ENCODE assay signal across 23 mouse cellular contexts in the genomic region with DNA sequence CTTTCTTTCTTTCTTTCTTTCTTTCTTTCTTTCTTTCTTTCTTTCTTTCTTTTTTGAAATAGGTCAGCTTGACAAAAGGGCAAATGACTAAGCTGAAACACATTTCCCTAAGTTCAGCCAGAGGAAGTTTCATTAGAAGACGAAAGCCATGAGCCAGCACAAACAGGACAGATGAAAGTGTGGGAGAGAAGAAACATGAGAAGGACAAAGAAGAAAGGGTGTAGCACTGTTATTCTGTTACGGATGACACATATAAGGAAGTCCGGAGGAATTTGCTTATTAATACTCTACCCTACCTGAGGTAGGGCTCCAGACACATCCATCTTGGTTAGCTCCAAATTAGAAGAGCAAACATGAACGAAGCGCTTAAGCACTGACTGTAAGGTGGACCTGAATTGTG. TPM values are rescaled to one million over a fixed set of nuclear protein-coding genes. Genes with fewer than 3 reads are reported as not detected.
DNase-seq lines count a peak whose midpoint lies in the region; ATAC-seq and TF ChIP-seq lines count a peak whose summit lies in the region.
"Had no signal": no experiment of that assay in that cellular context is flagged by ENCODE, and none has a peak within 500 bp of the region (broad histone marks: within the 10 kb centered on the region; RNA-seq: fewer than 3 reads in every experiment).

No protein-coding gene starts in this region.

- intact Hi-C loops in gastrocnemius, adult 2 months (cut with DNase I): loop anchor here (10.0 kb wide), 1 partner anchor 151 kb away; no protein-coding TSS in a partner anchor

- no peak overlapping the region for H3K4me3 ChIP-seq in gastrocnemius, adult 2 months
- H3K4me3 ChIP-seq in hindbrain, embryonic 14.5 days (replicated peaks; ENCODE audit: low read length): no peak overlapping the region
- H3K4me3 ChIP-seq in hindbrain, postnatal 0 days (ENCODE audit: low read length): no peak overlapping the region
- H3K4me3 ChIP-seq: embryonic facial prominence, embryonic 15.5 days; forebrain, embryonic 12.5 days; heart, adult 2 months; left cerebral cortex, adult 2 months; midbrain, embryonic 10.5 days had no signal

- 93% methylated on average over 5 of the region's 5 CpGs for WGBS in hindbrain, embryonic 14.5 days
- WGBS in hindbrain, postnatal 0 days: 92% methylated on average over 5 of the region's 5 CpGs

- DNase-seq in gastrocnemius, adult 2 months: no peak
- DNase-seq in gastrocnemius, postnatal 25 days: no peak
- peak; percentile 91 for DNase-seq in 416B (ENCODE audit: low read depth)
- no peak for DNase-seq in hindbrain, embryonic 14.5 days (ENCODE audit: low spot score)
- no peak for DNase-seq in heart, adult 9 months (ENCODE audit: low spot score in 2 of 2)
- DNase-seq in hindbrain, postnatal 0 days (ENCODE audit: low spot score): no peak
- DNase-seq: cerebellum, adult 11-12 months; cerebellum, postnatal 14 days; heart, adult 2 months; kidney, adult 11 months; left cerebral cortex, postnatal 4 days; liver, postnatal 0 days; retina, postnatal 1 day; thymus, postnatal 4 days had no signal

- H3K27ac ChIP-seq in gastrocnemius, adult 2 months: peak overlapping the region; percentile 83
- no peak overlapping the region for H3K27ac ChIP-seq in hindbrain, embryonic 14.5 days
- H3K27ac ChIP-seq in hindbrain, postnatal 0 days: no peak overlapping the region
- H3K27ac ChIP-seq: embryonic facial prominence, embryonic 15.5 days; forebrain, embryonic 12.5 days; heart, adult 2 months; kidney, postnatal 0 days; left cerebral cortex, adult 2 months; midbrain, embryonic 10.5 days had no signal

- no peaks in the 10 kb centered on the region for H3K9me3 ChIP-seq in hindbrain, embryonic 14.5 days (ENCODE audit: control insufficient read depth, low read length)
- H3K9me3 ChIP-seq in hindbrain, postnatal 0 days (ENCODE audit: low read length): no peaks in the 10 kb centered on the region
- H3K9me3 ChIP-seq: embryonic facial prominence, embryonic 15.5 days; forebrain, embryonic 12.5 days; midbrain, embryonic 10.5 days had no signal

- H3K36me3 ChIP-seq in hindbrain, embryonic 14.5 days (replicated peaks; ENCODE audit: control insufficient read depth, insufficient read depth): no peaks in the 10 kb centered on the region
- no peaks in the 10 kb centered on the region for H3K36me3 ChIP-seq in hindbrain, postnatal 0 days (ENCODE audit: insufficient read depth, low read length)
- H3K36me3 ChIP-seq: embryonic facial prominence, embryonic 15.5 days; forebrain, embryonic 12.5 days; midbrain, embryonic 10.5 days had no signal

- ATAC-seq in common myeloid progenitor, adult 5-6 weeks (replicated peaks; ENCODE audit: low read depth, poor library complexity, severe bottlenecking): peak; percentile 39
- peak; percentile 10; the same call in 1 of the 2 replicates for ATAC-seq in megakaryocyte, adult 5-6 weeks (ENCODE audit: poor library complexity, severe bottlenecking)
- ATAC-seq in hindbrain, embryonic 14.5 days (ENCODE audit: low FRiP score): no peak
- no peak for ATAC-seq in hindbrain, postnatal 0 days
- ATAC-seq: activated CD4-positive, CD25-positive, alpha-beta regulatory T cell, adult 4 months; liver, postnatal 0 days; Patski had no signal

- TF ChIP-seq CTCF in gastrocnemius, adult 2 months (IDR thresholded peaks at IDR 0.05): no peak
- TF ChIP-seq CTCF in hindbrain, postnatal 0 days (IDR thresholded peaks at IDR 0.05; ENCODE audit: low read depth): no peak

- no peak overlapping the region for H3K9ac ChIP-seq in hindbrain, embryonic 14.5 days
- H3K9ac ChIP-seq in hindbrain, postnatal 0 days (replicated peaks; ENCODE audit: low read length): no peak overlapping the region
- H3K9ac ChIP-seq: embryonic facial prominence, embryonic 15.5 days; forebrain, embryonic 12.5 days; liver, postnatal 0 days had no signal

- no peaks in the 10 kb centered on the region for H3K27me3 ChIP-seq in hindbrain, embryonic 14.5 days (ENCODE audit: control insufficient read depth, insufficient read depth, low read length)
- H3K27me3 ChIP-seq in hindbrain, postnatal 0 days (ENCODE audit: insufficient read depth, low read length): no peaks in the 10 kb centered on the region
- H3K27me3 ChIP-seq: embryonic facial prominence, embryonic 15.5 days; forebrain, embryonic 12.5 days; Patski had no signal

- no peak overlapping the region for H3K4me2 ChIP-seq in hindbrain, embryonic 14.5 days (replicated peaks)
- no peak overlapping the region for H3K4me2 ChIP-seq in hindbrain, postnatal 0 days (ENCODE audit: low read depth, low read length)
- H3K4me2 ChIP-seq: embryonic facial prominence, embryonic 15.5 days; forebrain, embryonic 12.5 days had no signal

- H3K4me1 ChIP-seq in hindbrain, embryonic 14.5 days (replicated peaks; ENCODE audit: control insufficient read depth, insufficient read depth, low read length): peaks cover 5% of the 10 kb centered on the region
- H3K4me1 ChIP-seq in hindbrain, postnatal 0 days (ENCODE audit: insufficient read depth, low read length): no peaks in the 10 kb centered on the region
- H3K4me1 ChIP-seq: embryonic facial prominence, embryonic 15.5 days had no signal

RNA-seq across cellular contexts. Expression of a gene that starts 31.7 kb away (rescaled TPM):
- total RNA-seq in gastrocnemius, adult 2 months (2021): 10 to 100 TPM; 15.0 to 24.4 TPM
- total RNA-seq in gastrocnemius, postnatal 25 days (2021): 10 to 100 TPM in 1 of 2 experiments, 1 to 10 TPM in 1; 9.1 to 14.5 TPM
- 34.4 and 35.4 TPM in 2 replicates for total RNA-seq in common myeloid progenitor, adult 5-6 weeks (2017)
- total RNA-seq in megakaryocyte, adult 5-6 weeks (2015): 6.7 and 10.8 TPM in 2 replicates
- total RNA-seq in megakaryocyte, adult 5-6 weeks (2017): 6.8 and 8.8 TPM in 2 replicates
- 2.9 and 3.8 TPM in 2 replicates for polyA plus RNA-seq in hindbrain, embryonic 14.5 days (2014; fragmentation: Nextera tagmentation; extraction: Ambion mirVana)
- 3.3 and 4.0 TPM in 2 replicates for total RNA-seq in hindbrain, postnatal 0 days (2014; rRNA removed)
- 0.94 and 1.8 TPM in 2 replicates for polyA plus RNA-seq in hindbrain, postnatal 0 days (2015; fragmentation: Nextera tagmentation; extraction: Ambion mirVana)

Comparison
In these comparisons a context has a peak if more than half of its experiments do, and no peak if none do; other contexts are left out.
1. ATAC-seq: peak in common myeloid progenitor, adult 5-6 weeks (single experiment) and megakaryocyte, adult 5-6 weeks (single experiment); none in hindbrain, embryonic 14.5 days (single experiment) and hindbrain, postnatal 0 days (single experiment).